Mouse (Mus musculus): ENCODE data around the gene Gpr107.

Gpr107 gene

DNA sequence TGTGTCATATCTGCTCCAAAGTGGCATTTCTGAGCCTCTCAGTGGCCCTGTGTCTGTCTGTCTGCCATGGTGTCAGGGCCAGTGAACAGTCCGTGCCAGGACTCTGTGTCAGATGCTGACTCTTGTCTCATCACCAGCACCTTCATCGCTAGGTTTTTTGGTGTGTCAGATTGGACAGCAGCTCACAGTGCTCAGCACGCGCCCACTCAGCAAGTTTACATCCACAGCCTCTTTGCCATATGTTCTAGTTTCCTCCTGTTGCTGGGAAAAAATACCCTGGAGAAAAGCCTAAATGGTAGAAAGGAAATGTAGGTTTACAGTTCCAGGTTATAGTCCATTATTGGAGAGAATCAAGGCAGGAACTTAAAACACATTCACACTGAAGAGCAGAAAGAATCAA is 46.5 kb downstream of the Gpr107 start:
- no peak for DNase-seq (ENCODE audit: low read depth, low spot score)

DNA sequence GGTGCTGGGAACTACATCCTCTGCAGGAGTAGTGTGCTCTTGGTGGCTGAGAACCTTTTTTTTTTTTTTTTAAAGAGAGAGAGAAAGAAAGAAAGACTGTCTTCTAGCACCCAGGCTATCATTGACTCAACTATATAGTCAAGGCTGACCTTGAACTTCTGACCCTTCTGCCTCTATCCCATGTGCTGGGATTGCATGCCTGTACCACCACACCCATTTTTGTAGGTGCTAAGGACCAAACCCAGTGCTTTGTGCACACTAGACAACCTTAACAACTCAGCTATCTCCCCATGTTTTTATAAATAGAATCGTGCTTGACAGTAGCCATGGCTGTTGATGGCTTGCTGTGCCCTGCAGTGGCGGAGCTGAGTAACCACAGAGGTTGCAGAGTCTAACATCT is 47.9 kb downstream of the Gpr107 start:
- no peak for DNase-seq (ENCODE audit: low read depth, low spot score)

DNA sequence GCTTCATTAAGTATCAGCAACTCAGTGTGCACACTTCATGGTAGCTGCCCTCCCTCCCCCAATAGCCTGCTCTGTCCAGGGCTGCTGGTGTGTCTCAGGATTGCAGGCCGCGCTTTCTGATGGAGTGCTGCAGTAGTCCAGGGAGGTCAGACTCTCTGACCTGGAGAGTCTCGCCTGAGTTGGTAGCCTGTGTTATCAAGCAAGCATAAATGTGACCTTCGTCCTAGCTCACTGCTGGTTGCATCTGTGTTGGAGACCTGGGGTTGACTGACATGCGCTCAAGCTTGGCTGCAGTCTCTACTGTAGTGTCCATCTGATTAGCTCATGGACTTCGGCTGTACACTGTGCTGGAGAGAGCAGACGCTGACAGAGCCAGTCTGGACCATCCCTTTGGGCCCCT is 49.7 kb downstream of the Gpr107 start:
- DNase-seq (ENCODE audit: low read depth, low spot score), result no peak

DNA sequence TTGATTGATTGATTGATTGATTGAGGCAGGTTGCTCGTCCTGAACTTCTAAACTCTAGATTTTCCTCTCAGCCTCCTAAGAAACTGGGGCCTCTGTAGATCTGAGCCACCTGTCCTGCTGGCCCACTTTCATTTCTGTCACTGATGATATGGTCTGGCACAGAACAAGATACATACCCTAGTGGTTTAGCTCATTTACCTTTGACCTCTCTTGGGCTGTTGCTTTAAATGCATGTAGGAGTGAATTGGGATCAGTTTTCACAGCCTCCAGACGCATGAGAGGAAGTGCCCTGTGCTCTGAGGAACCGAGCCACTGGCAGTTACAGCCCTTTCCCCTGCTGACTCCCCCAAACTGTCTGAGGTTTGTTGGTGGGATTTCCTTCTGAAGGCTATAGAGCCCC is 50.2 kb downstream of the Gpr107 start:
- DNase-seq (ENCODE audit: low read depth, low spot score), result no peak

DNA sequence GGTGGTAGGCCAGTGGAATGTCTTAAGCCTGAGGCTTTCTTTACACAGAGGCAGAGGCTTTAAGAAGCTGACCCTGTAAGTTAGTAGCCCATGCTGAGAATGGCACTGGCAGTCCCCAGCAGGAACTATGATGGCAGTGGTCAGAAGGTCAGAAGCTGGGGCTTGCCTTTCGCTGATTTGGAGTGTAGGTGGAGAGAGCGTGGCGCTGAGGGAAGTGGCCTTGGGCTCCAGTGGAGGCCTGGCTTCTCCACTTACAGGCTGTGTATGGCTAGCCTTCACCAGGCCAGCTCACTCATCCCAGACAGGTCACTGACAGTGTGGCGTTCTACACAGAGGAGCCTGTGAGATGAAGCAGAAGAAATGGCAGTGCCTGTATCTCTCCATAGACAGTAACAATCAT is 50.8 kb downstream of the Gpr107 start:
- DNase-seq (ENCODE audit: low read depth, low spot score), result no peak

DNA sequence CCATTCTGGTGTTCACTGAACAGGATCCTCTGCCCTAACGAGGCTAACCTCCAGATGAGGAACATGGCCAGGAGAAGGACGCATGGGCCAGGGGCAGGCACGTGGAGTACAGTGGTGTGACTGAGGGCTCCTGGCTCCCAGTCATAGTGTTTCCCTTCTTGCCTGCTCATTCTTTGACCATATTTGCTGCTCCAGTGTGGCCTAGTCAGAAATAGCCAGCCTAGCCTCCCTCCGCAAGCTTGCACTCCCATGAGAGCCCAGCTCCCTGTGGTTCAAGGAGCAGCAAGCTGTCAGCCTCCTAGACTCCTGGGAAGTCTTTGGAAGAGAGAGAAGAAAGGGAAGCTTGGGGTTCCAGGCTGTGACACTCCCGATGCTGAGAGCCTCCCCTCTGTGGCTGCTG is 52.6 kb downstream of the Gpr107 start:
- no peak for DNase-seq (ENCODE audit: low read depth, low spot score)

DNA sequence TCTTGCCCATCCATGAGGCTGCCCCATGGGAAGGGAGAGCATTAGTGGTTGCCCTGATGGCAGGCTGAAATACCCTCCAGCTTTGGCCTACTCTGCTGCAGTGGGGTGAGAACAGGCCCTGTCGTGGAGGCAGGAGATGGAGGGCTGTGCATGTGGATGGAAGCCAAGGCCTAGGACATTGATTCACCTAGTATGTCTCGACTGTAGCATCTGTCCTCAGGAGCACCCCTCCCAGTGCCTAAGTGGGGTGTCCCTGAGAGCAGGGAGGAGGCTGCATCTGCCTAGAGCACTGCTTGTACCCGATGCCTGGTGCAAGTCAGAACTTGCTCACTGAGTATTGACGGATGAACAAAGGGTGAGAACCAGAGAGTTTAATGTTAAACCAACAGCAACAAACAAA is 54.1 kb downstream of the Gpr107 start:
- DNase-seq (ENCODE audit: low read depth, low spot score), result no peak

DNA sequence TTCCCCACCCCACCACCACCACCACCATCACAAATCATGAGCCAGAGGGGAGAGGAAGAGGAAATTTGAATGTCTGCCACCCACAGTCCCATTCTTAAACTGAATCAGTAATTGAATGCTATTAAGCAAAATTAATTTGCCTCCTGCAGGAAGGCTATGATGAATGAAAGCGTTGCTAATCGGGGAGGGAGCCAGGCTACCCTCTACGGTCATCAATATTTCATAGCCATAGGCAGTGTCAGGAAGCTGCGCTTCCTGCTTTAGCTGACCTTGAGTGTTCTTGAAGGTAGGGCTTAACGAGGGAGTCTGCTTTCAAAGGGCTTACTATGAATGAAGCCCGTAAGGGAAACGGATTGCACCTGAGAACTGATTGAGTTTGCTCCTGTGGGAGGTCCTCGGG is 54.8 kb downstream of the Gpr107 start:
- DNase-seq (ENCODE audit: low read depth, low spot score), result no peak

DNA sequence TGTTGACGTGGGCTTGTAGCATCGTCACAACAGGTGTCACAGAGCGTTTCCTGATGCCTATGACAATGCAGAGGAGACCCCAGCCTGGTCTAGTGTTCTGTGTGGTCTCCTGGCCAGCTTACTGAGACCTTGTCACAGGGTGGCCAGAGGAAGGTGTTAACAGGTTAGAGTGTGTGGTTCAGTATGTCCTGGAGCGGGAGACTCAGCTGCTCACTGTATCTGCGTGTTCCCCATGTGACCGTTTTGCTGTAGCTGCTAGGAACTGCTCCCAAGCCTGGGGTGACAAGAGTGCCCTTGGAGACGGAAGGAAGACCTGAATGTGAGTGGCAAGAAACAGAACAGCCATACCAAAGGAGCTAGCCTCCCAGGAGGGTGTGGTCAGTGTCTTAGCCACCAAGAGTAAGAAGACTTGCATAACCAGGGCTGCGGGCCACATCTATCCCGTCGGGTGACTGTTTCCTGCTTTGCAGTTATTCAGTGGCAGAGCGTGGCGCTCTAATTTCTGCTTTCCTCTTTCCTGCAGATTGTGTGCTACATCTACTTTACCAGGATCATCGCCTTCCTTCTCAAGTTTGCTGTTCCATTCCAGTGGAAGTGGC is 56.5 kb downstream of the Gpr107 start:
- no peak for DNase-seq (ENCODE audit: low read depth, low spot score)

DNA sequence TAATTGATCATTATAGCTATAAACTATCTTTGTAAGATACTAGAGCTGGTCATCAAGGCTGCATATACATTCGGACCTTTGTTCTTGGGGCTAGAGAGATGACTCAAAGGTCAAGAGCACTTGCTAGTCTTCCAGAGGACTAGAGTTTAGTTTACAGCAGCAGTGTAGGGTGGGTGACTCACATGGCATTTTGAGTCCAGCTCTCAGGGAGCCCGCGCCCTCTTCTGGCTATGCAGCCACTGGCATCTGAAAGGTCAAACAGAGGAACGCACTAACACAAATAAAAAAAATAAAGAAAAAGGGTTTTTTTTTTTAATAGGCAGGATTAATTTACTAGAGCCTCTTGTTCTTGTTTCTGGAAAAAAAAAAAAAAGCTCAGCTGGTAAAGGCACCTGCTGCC is 57.4 kb downstream of the Gpr107 start:
- DNase-seq (ENCODE audit: low read depth, low spot score), result no peak

DNA sequence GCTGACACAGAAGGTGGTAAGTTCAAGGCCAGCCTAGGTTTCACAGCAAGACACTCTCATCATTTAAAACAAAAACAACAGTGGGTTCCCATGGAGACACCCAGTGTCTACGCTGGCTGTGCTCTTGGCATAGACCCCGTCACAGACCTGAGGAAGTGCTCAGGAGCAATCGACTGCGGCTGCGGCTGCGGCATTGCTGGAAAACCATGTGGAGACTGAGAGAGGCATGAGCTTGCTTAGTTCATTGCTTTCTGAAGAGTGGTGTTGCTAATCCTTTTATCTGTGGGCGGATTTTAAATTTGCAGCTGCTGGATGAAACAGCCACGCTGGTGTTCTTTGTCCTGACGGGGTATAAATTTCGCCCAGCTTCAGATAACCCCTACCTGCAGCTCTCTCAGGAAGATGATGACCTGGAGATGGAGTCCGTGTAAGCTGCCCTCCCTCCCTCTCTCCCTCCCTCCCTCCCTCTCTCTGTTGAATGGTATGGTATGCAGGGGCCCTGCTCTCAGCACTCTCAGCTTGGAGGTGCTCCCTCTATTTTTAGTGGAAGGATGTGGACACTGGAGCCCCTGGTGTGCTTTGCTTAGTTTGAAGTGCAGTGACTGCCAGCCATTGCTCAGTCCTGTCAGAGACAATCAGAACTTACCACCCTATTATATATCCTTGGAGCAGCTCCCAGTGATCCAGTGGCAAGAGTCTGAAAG is 58.2 kb downstream of the Gpr107 start:
- no peak for DNase-seq (ENCODE audit: low read depth, low spot score)

DNA sequence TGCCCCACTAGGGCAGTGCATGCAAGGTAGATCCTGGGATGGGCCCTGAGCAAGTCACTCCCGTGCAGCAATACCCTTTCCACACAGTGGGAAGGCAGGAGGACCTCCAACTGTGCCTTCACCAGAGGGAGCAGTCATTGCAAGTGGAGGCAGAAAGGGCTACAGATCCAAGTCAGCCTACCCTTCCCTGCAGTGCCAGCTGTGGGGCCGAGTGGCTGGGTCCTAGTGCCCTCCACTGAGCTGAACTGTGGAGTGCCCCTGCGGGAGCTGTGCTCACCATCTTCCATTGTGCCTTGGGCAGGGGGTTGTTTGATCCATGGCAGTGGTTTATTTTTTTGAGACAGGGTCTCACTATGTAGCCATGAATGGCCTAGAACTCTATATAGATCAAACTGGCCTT is 59.1 kb downstream of the Gpr107 start:
- DNase-seq (ENCODE audit: low read depth, low spot score), result no peak

DNA sequence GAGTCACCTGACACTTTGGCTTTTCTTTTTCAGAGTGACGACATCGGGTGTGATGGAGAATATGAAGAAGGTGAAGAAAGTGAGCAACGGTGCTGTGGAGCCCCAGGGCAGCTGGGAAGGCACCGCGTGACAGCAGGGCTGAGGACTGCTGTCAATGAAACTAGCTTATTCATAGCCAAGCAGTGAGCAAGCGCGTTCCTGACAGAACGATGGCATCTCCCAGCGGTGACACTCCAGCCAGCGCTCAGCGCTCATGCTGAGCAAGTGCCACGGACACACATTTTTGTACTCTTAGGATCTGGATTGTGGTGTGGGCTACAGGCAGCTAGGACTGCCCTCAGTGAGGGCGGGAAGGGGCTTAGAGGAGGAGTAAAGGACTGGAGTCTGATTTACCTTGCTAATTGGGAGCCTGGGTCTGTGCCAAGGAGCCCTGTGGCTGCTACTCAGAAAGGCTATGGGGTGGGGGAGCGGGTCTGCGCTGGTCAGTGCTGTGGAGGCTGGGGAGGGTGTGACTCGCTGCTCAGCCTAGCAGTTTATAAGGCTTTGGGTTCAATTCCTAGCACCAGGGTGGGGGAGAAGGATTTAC is 62.2 kb downstream of the Gpr107 start:
- no peak for DNase-seq (ENCODE audit: low read depth, low spot score)

DNA sequence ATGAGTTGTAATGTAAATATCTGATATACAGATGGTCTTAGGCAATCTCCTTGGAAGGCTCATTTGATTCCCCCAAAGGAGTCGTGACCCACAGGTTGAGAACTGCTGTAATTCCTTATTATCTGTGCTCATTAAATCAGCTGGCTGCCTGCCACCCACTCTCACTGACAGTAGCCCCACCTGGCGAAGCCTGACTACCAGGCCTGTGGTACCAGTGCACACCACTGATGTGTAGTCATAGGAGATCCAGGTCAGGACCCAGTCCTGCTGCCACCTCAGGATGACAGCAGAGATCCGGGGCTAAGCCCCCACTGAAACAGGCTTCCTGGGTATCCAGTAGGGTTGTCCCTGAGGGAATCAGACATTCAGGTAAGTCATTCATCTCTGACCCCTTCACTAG is 66.5 kb downstream of the Gpr107 start:
- no peak for DNase-seq (ENCODE audit: low read depth, low spot score)

DNA sequence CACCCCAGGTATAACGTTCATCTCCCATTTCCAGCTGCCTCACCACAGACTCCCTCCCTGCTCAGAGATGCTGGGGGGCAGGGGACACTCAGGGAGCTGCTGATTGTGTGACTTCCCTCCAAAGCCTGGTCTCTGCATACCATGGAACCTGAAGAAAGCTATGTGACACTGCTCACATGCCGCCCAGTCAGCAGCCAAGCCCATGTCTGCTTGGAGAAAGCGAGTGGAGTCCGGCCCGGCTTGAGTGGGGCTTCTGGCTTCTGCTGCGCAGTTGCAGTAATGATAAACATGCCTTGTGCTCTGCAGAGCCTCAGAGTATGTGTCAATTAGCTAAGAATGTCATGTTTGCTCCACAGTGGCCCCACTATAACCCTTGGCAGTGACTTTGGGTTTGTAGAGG is 67.4 kb downstream of the Gpr107 start:
- DNase-seq (ENCODE audit: low read depth, low spot score), result no peak

DNA sequence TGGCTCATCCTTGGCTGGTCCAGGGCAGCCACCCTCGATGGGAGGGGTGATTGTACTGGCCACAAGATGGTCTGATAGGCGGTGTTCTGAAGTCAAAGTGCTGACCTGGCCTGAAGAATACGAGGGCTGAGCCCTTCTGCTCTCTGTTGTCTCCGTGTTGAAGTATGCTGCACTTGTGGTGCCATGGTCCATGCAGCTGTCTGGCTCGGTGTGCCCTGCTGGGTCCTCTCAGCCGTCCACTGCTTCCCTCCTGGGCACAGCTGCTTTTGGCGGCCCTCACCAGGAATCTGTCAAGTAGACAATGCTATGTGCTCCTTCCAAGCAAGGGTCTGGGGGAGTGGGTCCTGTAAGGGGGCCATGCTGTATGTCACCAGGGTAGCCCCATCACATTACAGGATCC is 68.7 kb downstream of the Gpr107 start:
- DNase-seq (ENCODE audit: low read depth, low spot score), result no peak

DNA sequence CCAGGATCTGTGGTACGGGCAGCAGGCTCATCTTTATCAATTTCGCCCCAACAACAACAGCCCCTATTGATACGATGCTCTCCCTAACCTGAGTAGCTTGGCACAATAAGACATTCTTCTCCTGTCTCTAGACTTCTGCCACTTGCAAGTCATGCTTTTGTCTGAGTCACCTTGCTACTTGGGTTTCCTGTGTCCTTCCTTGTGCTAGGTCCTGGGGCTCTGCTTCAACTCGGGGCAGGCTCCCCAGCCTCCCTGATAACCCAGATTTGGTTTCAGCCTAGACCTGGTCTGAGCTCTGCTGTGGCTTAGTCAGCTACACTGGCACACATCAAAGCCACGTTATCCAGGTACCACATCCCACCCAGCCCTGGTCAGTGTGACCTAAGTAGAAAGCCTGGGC is 69.5 kb downstream of the Gpr107 start:
- DNase-seq (ENCODE audit: low read depth, low spot score), result no peak

DNA sequence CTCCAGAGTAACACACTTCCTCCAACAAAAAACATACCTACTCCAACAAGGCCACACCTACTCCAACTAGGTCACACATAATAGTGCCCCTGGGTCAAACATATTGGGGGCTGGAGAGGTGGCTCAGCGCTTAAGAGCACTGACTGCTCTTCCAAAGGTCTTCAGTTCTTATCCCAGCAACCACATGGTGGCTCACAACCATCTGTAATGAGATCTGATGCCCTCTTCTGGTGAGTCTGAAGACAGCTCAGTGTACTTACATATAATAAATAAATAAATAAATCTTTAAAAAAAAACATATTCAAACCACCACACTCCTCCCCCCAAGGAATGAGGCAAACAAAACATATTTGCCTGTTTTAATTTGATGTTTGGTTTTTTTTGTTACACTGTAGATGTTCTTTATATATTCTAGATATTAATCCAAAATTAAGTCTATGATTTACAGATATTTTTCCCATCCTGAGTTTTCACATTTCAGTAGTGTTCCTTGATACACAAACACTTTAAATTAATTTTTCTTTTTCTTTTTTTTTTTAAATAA is 76.7 kb downstream of the Gpr107 start:
- DNase-seq (ENCODE audit: low read depth, low spot score), result no peak

DNA sequence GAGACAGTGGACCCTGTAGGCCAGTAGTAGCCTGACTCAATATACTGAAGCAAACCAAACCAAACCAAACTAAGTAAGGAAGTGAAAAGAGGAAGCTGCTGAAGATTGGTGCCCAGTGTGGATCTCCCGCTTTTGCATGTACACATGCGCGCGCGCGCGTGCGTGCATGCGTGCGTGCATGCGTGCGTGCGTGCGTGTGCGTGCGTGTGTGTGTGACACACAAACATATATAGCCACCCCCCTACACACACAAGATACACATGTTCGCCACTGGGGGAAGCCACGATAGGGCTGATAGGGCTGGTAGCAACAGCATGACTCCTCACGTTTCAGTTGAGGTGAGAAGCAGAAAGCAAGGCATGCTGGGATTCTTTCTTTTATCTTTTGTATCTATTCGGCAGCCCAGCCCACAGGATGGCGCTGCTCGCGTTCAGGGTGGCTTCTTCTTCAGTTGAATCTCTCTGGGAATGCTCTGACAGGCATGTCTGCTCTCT is 87.1 kb downstream of the Gpr107 start:
- no peak for DNase-seq (ENCODE audit: low read depth, low spot score)

DNA sequence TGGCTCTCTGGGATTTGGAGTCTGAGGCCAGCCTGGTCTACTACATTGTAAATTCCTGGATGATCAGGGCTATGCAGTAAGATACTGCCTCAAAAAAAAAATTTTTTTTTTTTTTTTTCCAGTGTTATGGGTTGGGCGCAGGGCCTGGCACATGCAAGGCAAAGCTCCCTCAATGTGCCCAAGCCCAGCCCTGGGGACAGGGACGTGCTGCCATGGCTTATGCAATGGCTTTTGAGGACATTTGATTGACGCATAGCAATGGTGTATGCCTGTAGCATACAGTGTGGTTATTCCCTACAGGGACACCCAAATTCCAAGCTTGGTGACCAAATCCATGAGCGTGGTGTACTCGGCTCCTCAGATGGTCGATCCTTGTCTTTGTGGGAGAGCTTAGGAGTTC is 87.7 kb downstream of the Gpr107 start:
- DNase-seq (ENCODE audit: low read depth, low spot score), result no peak

DNA sequence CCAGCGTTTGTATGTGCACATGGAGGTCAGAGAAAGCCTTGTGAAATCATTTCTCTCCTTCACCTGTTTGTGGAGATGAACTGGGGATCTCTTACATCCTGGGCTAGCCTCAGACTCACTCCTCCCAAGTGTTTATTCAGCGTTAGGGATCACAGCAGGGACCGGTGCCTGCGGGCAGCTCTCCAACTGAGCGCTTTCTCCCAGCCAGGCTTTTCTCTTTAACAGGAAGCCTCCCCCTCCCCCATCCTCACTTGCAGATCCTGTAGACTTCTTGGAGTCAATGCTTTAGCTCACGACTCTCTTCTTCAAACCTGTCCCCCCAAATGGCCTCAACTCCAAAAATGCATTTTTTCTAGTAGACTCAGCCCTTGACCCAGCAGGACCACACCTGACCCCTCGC is 89.5 kb downstream of the Gpr107 start:
- DNase-seq (ENCODE audit: low read depth, low spot score), result no peak

DNA sequence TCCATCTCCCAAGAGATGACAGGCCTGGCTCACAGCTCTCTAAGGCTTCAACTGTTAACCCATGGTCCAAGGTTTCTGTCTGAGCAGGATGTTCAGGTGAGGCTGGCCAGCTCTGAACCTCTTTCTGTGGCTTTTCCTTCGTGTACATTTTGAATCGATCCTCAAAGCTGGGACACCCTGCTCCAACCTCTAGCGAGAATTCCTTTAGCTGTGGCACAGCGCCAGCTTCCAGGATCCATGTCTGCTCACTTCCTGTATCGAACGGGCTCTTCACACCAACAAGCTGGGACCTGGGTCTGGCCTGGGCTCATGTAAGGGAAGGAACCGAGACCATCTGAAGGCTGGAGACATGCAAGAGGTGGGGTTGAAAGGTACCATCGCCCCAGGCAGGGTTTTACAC is 92.1 kb downstream of the Gpr107 start:
- no peak for DNase-seq (ENCODE audit: low read depth, low spot score)

DNA sequence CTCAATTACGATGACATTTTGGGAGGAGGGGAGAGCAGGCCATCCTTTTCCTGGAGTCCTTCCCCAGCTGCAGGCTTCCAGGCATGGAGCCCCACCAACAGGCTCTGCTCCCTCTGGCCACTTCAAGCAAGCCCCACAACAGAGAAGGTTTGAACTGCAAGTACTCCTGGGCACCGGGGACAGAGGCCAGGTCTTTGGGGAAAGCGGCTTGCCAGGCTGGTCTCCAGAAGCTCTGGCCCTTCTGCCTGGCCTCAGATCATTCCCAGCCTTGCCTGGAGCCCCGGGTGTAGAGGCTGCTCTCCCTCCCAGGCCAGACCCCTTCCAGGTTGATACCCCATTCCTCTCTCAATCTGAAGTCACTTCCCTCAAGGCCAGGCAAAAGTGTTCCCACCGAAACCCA is 92.9 kb downstream of the Gpr107 start:
- no peak for DNase-seq (ENCODE audit: low read depth, low spot score)
